Mouse (Mus musculus) megakaryocyte, embryonic 14.5 days (primary cell): Measurements from ENCODE around the gene Lef1.

Source experiments
- FLI1 ChIP-seq: IDR thresholded peaks from 2 replicates; pipeline ENCODE4 v1.6.1; 2012; ENCODE audit warnings: low read length, inconsistent platforms, mixed read lengths
- GATA1 ChIP-seq: IDR thresholded peaks from 3 replicates; pipeline ENCODE4 v1.6.1; 2012; ENCODE audit warnings: mixed read lengths, low read length, inconsistent platforms, borderline replicate concordance

DNA sequence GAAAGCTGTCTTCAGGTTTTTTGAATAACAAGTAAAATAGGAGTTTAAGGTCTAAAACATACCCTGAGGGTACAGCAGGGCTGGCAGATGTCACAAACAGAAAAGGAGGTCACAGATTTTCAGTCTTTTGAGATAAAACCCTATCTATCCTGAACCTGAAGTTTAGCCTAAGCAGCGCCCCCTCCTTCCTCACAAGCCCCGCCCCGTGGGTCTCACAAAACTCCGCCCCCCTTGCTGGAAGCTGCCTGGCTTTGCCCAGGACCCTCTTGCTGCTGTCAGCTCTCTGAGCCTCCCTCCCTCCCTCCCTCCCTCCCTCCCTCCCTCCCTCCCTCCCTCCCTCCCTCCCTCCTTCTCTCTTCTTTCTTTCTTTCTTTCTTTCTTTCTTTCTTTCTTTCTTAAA, 31.3 kb downstream of the Lef1 start:
- TF ChIP-seq GATA1 (no peak), FLI1 (no peak)
